Mouse (Mus musculus) hindbrain, embryonic 13.5 days (tissue): Measurements from ENCODE around the gene Rps6ka5. TPM values are rescaled to one million over a fixed set of nuclear protein-coding genes. Genes with fewer than 3 reads are reported as not detected.

Experiments used
- ATAC-seq: fragments of 200-750 bp; cut with Nextera tagmentation; 2 replicates; pipeline ENCODE4 v1.8.0; 2017; ENCODE audit warnings: moderate TSS enrichment; ENCODE audit not compliant: low FRiP score
- H3K27ac ChIP-seq: fragments of 300-500 bp; sonication (generic); 2 replicates; pipeline ENCODE4 v1.5.1; 2015; ENCODE audit warnings: inconsistent platforms, mild to moderate bottlenecking, moderate library complexity
- H3K27me3 ChIP-seq: fragments of 300-500 bp; sonication (generic); 2 replicates; pipeline ENCODE4 v1.6.1; 2015; ENCODE audit warnings: mild to moderate bottlenecking, inconsistent platforms
- H3K36me3 ChIP-seq: fragments of 300-500 bp; sonication (generic); 2 replicates; pipeline ENCODE4 v1.6.1; 2015; ENCODE audit warnings: mild to moderate bottlenecking, inconsistent platforms
- H3K4me1 ChIP-seq: fragments of 300-500 bp; sonication (generic); replicated peaks from 2 replicates; pipeline ENCODE4 v1.6.1; 2015; ENCODE audit warnings: inconsistent platforms
- H3K4me2 ChIP-seq: fragments of 300-500 bp; sonication (generic); 2 replicates; pipeline ENCODE4 v1.6.1; 2015; ENCODE audit warnings: inconsistent platforms, mild to moderate bottlenecking, moderate library complexity
- H3K4me3 ChIP-seq: fragments of 300-500 bp; sonication (generic); 2 replicates; pipeline ENCODE4 v1.5.1; 2015; ENCODE audit warnings: mild to moderate bottlenecking, inconsistent platforms
- H3K9ac ChIP-seq: fragments of 300-500 bp; sonication (generic); 2 replicates; pipeline ENCODE4 v1.6.1; 2015; ENCODE audit warnings: mild to moderate bottlenecking, inconsistent platforms
- H3K9me3 ChIP-seq: fragments of 300-500 bp; sonication (generic); 2 replicates; pipeline ENCODE4 v1.6.1; 2016; ENCODE audit warnings: inconsistent platforms
- WGBS: fragments of 180-500 bp; shearing (Covaris S2); methylation state at CpG from one replicate; pipeline ENCODE4 v1.1.7; 2015; 5-methylcytosine and 5-hydroxymethylcytosine counted together
- polyA plus RNA-seq: library from polyadenylated mRNA; unstranded; fragments of >200 nt; fragmentation: Nextera tagmentation; extraction: Ambion mirVana; gene quantifications from 2 replicates; pipeline ENCODE4 v1.2.1, GENCODE M21; 2015

Rps6ka5 gene
- polyA plus RNA-seq, 1 experiment from 2014 or later: 5.3 TPM

- Histone ChIP-seq H3K9me3 (no peaks in the 10 kb centered on the region), H3K36me3 (no peaks in the 10 kb centered on the region), H3K27me3 (no peaks in the 10 kb centered on the region), H3K4me2 (no peak overlapping the region), H3K9ac (no peak overlapping the region), H3K4me1 (no peaks in the 10 kb centered on the region), H3K4me3 (no peak overlapping the region), H3K27ac (no peak overlapping the region)
- ATAC-seq: no peak
- WGBS: 89% methylated on average over 5 of the region's 5 CpGs
These were observed 117.0 kb downstream of the Rps6ka5 start for GRCm38 (mm10) chr12:100609766-100610165.

- no peak overlapping the region for H3K9ac ChIP-seq
- no peak overlapping the region for H3K27ac ChIP-seq
- no peaks in the 10 kb centered on the region for H3K27me3 ChIP-seq
- WGBS: 86% methylated on average over 5 of the region's 5 CpGs
- no peak overlapping the region for H3K4me2 ChIP-seq
- no peaks in the 10 kb centered on the region for H3K4me1 ChIP-seq
- H3K9me3 ChIP-seq: no peaks in the 10 kb centered on the region
- H3K36me3 ChIP-seq: no peaks in the 10 kb centered on the region
- H3K4me3 ChIP-seq: no peak overlapping the region
- no peak for ATAC-seq
These were observed 117.7 kb downstream of the Rps6ka5 start for GRCm38 (mm10) chr12:100609064-100609463.

GRCm38 (mm10) chr12:100606733-100607132, 120.0 kb downstream of the Rps6ka5 start:
- ATAC-seq: no peak
- Histone ChIP-seq H3K9ac (no peak overlapping the region), H3K9me3 (no peaks in the 10 kb centered on the region), H3K4me1 (no peaks in the 10 kb centered on the region), H3K4me2 (no peak overlapping the region), H3K27ac (no peak overlapping the region), H3K27me3 (no peaks in the 10 kb centered on the region), H3K4me3 (no peak overlapping the region), H3K36me3 (no peaks in the 10 kb centered on the region)
- 94% methylated on average over 1 of the region's 1 CpGs for WGBS

DNA sequence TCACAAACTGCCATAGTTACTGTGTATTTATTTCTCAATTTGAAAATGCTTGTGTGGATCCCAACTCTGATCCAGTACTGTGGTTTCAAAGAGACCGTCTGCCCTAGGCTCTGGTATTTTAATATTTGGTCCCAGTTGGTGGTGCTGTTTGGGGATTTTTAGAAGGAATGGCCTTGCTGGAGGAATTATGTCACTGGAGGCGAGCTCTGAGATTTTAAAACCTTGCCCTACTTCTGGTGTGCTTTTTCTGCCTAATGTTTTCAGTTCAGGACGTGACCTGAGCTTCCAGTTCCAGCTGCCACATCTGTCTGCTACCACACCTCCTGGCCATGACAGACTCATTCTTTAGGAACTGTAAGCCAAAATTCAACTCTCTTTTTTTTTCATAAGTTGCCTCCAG, 121.2 kb downstream of the Rps6ka5 start:
- Histone ChIP-seq H3K36me3 (no peaks in the 10 kb centered on the region), H3K27ac (no peak overlapping the region), H3K4me2 (no peak overlapping the region), H3K4me1 (no peaks in the 10 kb centered on the region), H3K9ac (no peak overlapping the region), H3K9me3 (no peaks in the 10 kb centered on the region), H3K27me3 (no peaks in the 10 kb centered on the region), H3K4me3 (no peak overlapping the region)
- 78% methylated on average over 3 of the region's 3 CpGs for WGBS
- no peak for ATAC-seq

DNA sequence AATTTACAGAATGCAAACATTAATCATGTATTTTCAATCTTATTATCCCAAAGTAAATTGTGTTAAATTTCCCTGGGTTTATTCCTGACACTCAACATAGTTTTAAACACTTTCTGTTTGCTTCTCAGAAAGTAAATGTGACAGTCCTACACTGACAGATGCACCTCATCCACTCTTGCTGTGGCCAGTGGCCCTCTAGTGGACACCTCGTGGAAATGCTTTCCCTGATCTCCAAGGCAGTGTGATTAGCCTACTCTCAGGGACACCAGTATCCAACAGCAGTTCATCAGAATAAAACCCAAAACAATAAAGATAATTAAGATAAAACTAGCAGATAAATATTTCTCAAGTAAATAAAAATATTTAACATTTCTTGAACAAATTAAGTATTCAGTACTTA, 122.2 kb downstream of the Rps6ka5 start:
- peak; percentile 79; the same call in 1 of the 2 replicates for ATAC-seq
- H3K4me2 ChIP-seq: no peak overlapping the region
- no peak overlapping the region for H3K4me3 ChIP-seq
- no peaks in the 10 kb centered on the region for H3K9me3 ChIP-seq
- H3K4me1 ChIP-seq: no peaks in the 10 kb centered on the region
- H3K27me3 ChIP-seq: no peaks in the 10 kb centered on the region
- no peaks in the 10 kb centered on the region for H3K36me3 ChIP-seq
- no peak overlapping the region for H3K9ac ChIP-seq
- H3K27ac ChIP-seq: no peak overlapping the region
- WGBS: 2% methylated on average over 1 of the region's 1 CpGs

DNA sequence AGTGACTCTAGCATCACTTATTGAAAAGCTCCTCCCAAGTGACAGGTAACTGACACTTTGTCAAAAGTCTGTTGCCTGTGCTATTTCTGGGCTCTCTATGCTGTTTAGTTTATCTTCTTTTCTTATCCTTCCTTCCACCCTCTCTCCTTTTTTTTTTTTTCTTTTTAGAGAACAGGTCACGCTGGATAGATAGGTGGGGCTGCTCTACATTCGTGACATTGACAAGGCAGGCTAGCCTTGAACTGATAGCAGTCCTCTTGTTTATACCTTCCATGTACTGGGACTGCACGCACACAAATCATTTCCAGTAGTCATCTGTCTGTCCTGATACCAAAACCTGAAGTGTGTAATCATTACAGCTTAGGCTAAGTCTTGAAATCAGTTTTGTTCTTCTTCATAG, 132.1 kb downstream of the Rps6ka5 start:
- 82% methylated on average over 3 of the region's 3 CpGs for WGBS
- H3K4me3 ChIP-seq: no peak overlapping the region
- H3K27me3 ChIP-seq: no peaks in the 10 kb centered on the region
- H3K4me2 ChIP-seq: no peak overlapping the region
- no peaks in the 10 kb centered on the region for H3K4me1 ChIP-seq
- no peaks in the 10 kb centered on the region for H3K9me3 ChIP-seq
- no peak overlapping the region for H3K27ac ChIP-seq
- no peak overlapping the region for H3K9ac ChIP-seq
- H3K36me3 ChIP-seq: no peaks in the 10 kb centered on the region
- ATAC-seq: no peak

DNA sequence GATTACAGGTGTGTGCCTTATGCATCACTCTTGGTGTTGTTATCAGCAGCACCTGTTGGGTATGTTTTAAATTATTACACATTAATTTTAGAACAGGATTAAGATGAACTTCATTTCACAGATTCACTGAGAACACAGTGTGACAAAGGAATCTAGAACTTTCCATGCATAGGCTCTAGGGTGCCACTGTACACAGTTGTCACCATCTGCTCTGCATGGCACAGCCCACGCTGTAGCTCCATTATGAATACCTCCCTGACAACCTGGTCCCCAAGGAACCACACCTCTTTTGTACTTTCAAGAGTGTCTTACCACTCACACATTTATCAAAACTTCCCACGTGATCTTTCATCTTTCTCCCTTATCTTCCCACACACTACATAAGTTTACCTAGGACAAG, 140.2 kb downstream of the Rps6ka5 start:
- H3K36me3 ChIP-seq: no peaks in the 10 kb centered on the region
- H3K9ac ChIP-seq: no peak overlapping the region
- WGBS: 93% methylated on average over 2 of the region's 2 CpGs
- no peak overlapping the region for H3K27ac ChIP-seq
- ATAC-seq: no peak
- H3K27me3 ChIP-seq: no peaks in the 10 kb centered on the region
- no peak overlapping the region for H3K4me3 ChIP-seq
- H3K4me2 ChIP-seq: no peak overlapping the region
- no peaks in the 10 kb centered on the region for H3K4me1 ChIP-seq
- no peaks in the 10 kb centered on the region for H3K9me3 ChIP-seq

DNA sequence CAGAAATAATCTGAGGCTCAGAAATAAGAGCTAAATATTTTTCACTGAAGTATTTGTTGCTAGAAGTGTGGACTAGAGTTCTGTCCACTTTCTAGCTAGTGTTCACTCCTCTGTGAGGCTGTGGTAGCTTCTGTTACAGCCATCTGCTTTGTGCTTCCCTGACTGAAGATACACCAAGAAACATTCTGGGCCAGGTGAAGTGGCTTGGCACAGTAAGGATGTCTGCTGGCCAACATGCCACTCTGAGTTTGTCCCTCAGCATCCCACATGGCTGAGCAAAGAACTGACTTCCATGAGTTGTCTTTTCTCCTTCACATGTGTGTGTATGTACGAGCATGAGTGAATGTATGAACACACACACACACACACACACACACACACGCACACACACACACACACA, 147.6 kb downstream of the Rps6ka5 start:
- Histone ChIP-seq H3K27me3 (no peaks in the 10 kb centered on the region), H3K9ac (no peak overlapping the region), H3K9me3 (no peaks in the 10 kb centered on the region), H3K4me1 (no peaks in the 10 kb centered on the region), H3K4me3 (no peak overlapping the region), H3K36me3 (peaks cover under 1% of the 10 kb centered on the region), H3K27ac (no peak overlapping the region), H3K4me2 (no peak overlapping the region)
- ATAC-seq: no peak
- WGBS: 94% methylated on average over 2 of the region's 2 CpGs

DNA sequence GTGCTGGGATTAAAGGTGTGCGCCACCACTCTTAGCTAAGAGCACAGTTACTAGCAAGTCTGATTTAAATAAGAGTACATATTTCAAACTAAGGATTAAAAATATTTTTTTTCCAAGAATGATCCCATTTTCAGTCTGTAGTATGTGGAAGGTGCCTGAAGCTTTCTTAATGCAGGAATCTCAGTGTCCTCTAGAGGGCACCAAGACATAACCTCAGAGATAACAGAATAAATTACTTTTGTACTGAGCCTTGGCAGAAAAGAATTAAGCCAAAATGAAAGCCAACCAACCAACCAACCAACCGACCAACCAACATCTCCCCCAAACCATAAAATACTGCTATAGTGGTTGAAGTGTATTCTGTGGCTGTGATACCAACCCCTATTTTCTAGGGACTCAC, 148.5 kb downstream of the Rps6ka5 start:
- Histone ChIP-seq H3K4me2 (no peak overlapping the region), H3K36me3 (peaks cover 7% of the 10 kb centered on the region), H3K9me3 (no peaks in the 10 kb centered on the region), H3K4me3 (no peak overlapping the region), H3K27me3 (no peaks in the 10 kb centered on the region), H3K27ac (no peak overlapping the region), H3K4me1 (no peaks in the 10 kb centered on the region), H3K9ac (no peak overlapping the region)
- 60% methylated on average over 2 of the region's 2 CpGs for WGBS
- ATAC-seq: no peak

- WGBS: 86% methylated on average over 3 of the region's 3 CpGs
- H3K9ac ChIP-seq: no peak overlapping the region
These were observed 151.0 kb downstream of the Rps6ka5 start for GRCm38 (mm10) chr12:100575739-100576138.

DNA sequence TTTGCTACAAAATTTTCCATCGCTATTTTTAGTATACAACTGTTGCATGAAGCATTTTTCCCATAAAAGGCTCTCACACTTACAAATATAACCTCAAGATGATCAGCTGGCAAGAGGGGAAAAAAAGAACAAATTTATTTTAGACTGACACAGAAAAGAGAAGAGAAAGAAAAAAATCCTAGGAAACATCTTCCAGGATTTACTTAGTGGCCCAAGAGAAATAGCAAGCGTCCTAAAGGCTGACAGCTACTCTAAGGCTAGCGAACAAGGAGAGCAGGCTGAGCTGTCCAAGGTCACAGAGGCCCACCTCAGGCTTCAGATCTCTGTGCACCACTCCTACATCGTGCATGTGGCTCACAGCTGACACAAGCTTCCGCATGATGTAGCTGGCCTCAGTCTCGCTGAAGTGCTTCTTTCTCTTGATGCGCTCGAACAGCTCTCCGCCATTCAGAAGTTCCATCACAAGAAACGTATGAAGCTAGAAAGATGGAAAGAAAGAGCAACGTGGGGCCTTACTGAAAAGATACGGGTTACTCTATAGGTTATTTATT, 156.2 kb downstream of the Rps6ka5 start:
- Histone ChIP-seq H3K27me3 (no peaks in the 10 kb centered on the region), H3K9me3 (no peaks in the 10 kb centered on the region), H3K4me1 (no peaks in the 10 kb centered on the region), H3K27ac (no peak overlapping the region), H3K36me3 (peaks cover 13% of the 10 kb centered on the region), H3K9ac (no peak overlapping the region), H3K4me2 (no peak overlapping the region), H3K4me3 (no peak overlapping the region)
- ATAC-seq: no peak
- WGBS: 82% methylated on average over 12 of the region's 12 CpGs

More at GRCm38 (mm10) chr12:100575739-100576138, 151.0 kb downstream of the Rps6ka5 start:
- no peak overlapping the region for H3K27ac ChIP-seq
- H3K4me2 ChIP-seq: no peak overlapping the region
- peaks cover 10% of the 10 kb centered on the region for H3K36me3 ChIP-seq
- no peaks in the 10 kb centered on the region for H3K9me3 ChIP-seq
- H3K4me1 ChIP-seq: no peaks in the 10 kb centered on the region
- ATAC-seq: no peak
- H3K27me3 ChIP-seq: no peaks in the 10 kb centered on the region
- H3K4me3 ChIP-seq: no peak overlapping the region

DNA sequence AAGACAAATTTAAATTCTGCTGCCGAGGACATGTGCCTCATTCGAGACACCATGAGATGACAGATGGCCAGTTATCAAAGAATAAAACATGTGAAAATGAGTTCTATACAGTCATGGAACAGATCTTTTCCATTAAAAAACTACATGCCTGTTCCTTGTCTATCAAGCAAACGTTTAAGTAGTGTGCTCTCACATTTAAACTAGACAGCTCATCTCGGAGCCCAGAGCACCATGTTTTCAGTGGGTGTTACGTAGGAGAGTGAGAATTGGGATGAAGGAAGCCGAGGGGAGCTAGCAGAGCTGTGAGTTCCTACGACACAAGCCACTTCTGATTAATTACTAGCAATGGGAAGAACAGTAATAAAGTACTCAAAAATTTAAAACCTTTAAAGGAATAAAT, 158.0 kb downstream of the Rps6ka5 start:
- WGBS: 85% methylated on average over 7 of the region's 7 CpGs
- no peak for ATAC-seq
- no peaks in the 10 kb centered on the region for H3K9me3 ChIP-seq

DNA sequence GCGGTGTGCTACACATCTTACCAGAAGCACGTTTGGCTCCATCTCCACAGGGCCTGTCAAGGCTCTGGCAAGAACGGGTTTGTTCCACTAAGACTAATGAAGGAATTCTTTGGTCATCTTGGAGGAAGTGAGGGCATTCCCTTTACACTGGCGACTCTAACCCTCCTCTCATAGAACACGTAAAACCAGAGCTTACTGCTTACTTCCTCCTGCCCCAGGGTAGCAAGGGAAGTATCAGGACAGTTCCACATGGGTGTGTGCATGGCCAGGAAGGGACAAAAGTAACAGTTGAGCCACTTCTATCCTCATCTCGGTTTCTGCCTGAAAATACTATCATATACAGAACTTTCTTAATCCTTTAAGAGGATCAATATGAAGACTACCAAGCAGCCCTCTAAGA, 158.7 kb downstream of the Rps6ka5 start:
- Histone ChIP-seq H3K9ac (no peak overlapping the region), H3K4me2 (no peak overlapping the region), H3K9me3 (no peaks in the 10 kb centered on the region), H3K4me1 (no peaks in the 10 kb centered on the region), H3K27ac (no peak overlapping the region), H3K27me3 (no peaks in the 10 kb centered on the region), H3K36me3 (peaks cover 11% of the 10 kb centered on the region; the same call in 1 of the 2 replicates), H3K4me3 (no peak overlapping the region)
- 93% methylated on average over 6 of the region's 6 CpGs for WGBS
- no peak for ATAC-seq

More for the DNA sequence above, 158.0 kb downstream of the Rps6ka5 start:
- no peak overlapping the region for H3K9ac ChIP-seq
- no peaks in the 10 kb centered on the region for H3K27me3 ChIP-seq
- H3K4me3 ChIP-seq: no peak overlapping the region
- H3K4me1 ChIP-seq: no peaks in the 10 kb centered on the region
- H3K36me3 ChIP-seq: peaks cover 8% of the 10 kb centered on the region
- no peak overlapping the region for H3K27ac ChIP-seq
- no peak overlapping the region for H3K4me2 ChIP-seq
